Mouse (Mus musculus): ENCODE results near the gene Galnt14. TPM values are rescaled to one million over a fixed set of nuclear protein-coding genes. Genes with fewer than 3 reads are reported as not detected.

Galnt14 gene
- total RNA-seq, 1 experiment from 2014 or later = 0.19 TPM

GRCm38 (mm10) chr17:73540409-73541232 lies 169.6 kb downstream of the Galnt14 start:
- ATAC-seq (replicated peaks; ENCODE audit: insufficient number of reproducible peaks, low FRiP score, low TSS enrichment, poor library complexity, severe bottlenecking) = no peak

GRCm38 (mm10) chr17:73531896-73532295 lies 178.4 kb downstream of the Galnt14 start:
- no peak for ATAC-seq (replicated peaks; ENCODE audit: insufficient number of reproducible peaks, low FRiP score, low TSS enrichment, poor library complexity, severe bottlenecking)

DNA sequence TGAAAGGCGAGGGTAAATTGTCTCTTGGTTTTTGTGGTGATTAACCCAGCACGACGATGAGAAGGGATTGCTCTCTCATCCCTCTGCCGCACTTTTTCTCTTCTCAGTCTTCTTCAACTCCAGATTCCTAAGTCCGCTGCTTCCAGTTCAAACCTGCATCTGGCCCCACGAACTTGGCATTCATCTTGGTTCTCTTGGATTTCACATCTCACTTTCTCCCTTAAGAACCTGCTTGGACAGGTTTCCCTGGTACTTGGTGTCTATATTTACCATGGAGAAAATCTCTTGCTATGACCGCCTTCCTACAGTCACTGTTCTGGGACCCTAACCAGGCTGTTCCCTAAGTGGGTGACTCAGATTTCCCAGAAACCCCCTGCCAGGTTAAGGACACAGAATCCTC lies 188.1 kb downstream of the Galnt14 start:
- no peak for ATAC-seq (replicated peaks; ENCODE audit: insufficient number of reproducible peaks, low FRiP score, low TSS enrichment, poor library complexity, severe bottlenecking)

DNA sequence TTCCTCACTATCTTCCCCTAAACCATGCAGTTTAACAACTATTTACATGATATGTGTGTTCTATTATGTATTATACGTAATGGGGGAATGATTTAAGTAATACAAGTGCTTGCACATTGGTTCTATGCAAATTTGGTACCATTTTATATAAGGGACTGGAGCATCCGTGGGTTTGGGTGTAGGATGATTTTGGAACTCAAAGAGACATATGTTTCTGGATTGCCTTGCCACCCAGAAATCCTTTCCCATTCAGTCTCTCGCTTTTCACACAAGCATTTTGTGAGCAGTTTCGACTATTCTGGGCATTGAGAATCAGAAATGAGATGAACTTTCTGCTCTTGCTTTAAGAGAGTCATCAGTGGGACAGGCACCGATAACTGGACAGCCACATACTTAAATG lies 190.9 kb downstream of the Galnt14 start:
- no peak for ATAC-seq (replicated peaks; ENCODE audit: insufficient number of reproducible peaks, low FRiP score, low TSS enrichment, poor library complexity, severe bottlenecking)

- no peak for ATAC-seq (replicated peaks; ENCODE audit: insufficient number of reproducible peaks, low FRiP score, low TSS enrichment, poor library complexity, severe bottlenecking)
These were observed 191.9 kb downstream of the Galnt14 start for GRCm38 (mm10) chr17:73518359-73518758.

- ATAC-seq (replicated peaks; ENCODE audit: insufficient number of reproducible peaks, low FRiP score, low TSS enrichment, poor library complexity, severe bottlenecking) = no peak
These were observed 194.7 kb downstream of the Galnt14 start for GRCm38 (mm10) chr17:73515506-73515905.

DNA sequence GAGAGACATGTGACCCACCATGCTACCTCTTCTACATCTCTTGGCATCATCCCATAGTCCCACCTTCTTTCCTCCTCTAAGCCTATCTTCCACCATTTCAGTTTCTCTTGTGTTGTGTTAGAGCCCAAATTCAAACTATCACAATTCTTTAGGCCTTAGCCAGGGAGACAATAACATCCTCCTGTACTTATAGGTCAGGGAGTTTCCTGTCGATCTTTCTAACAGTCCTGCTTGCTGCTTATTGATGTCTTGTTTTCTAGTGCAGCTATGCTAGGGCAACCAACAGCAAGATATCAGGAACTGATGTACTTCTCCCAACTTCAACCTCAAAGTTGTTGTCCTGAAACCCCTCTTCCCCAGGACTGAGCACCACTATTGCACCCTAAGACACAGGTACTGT lies 195.4 kb downstream of the Galnt14 start:
- ATAC-seq (replicated peaks; ENCODE audit: insufficient number of reproducible peaks, low FRiP score, low TSS enrichment, poor library complexity, severe bottlenecking) = no peak

DNA sequence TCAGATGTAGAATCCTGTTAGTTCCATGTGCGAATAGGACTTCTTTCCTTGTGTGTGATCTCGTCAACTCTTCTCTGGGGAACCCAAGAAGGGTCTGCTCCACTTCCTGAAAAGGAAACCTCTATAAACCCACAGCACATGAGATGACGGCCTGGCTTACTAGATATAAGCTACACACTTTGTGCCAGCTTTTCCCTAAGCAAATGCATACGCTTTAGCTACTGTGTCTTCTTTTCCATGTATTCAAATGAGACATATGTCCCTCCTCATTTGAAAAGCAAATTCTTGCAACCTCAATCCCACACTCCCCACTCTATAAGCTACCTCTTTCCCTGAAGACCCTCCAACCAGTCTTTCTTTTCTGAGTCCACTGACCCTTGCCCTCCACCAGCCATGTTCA lies 196.0 kb downstream of the Galnt14 start:
- no peak for ATAC-seq (replicated peaks; ENCODE audit: insufficient number of reproducible peaks, low FRiP score, low TSS enrichment, poor library complexity, severe bottlenecking)

- ATAC-seq (replicated peaks; ENCODE audit: insufficient number of reproducible peaks, low FRiP score, low TSS enrichment, poor library complexity, severe bottlenecking) = no peak
These were observed 197.4 kb downstream of the Galnt14 start for GRCm38 (mm10) chr17:73512844-73513243.

DNA sequence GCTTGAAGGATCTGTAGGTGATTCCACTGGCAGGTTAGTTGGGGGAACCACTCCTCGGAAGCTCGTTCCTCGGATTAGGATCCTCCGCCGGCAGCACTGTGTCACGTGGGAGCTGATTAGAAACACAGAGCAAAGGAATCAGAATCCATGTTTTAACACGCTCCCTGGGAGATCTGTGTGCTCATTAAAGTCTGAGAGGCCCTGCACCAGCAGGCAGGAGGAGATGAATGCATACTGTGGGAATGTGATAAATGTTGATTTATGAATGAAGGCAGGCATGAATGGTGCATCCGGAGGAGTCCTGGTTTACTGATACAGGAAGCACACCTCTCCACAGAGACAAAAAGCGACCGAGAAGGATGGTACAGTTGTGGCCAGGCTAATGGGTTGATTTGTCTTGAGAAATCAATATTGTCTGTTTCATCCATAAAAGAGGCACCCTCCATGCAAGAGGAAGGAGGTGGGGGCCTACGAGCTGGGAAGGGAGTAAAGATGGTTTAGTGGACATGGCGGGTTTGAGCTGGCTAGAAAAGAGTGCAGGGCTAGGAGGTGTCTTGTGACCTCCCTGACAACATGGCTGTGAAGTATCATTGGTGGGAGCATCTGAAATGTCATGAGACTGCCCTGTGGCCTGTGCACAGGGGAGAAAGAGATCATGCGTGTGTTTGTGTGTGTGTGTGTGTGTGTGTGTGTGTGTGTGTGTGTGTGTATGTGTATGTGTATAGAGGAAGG lies 202.3 kb downstream of the Galnt14 start:
- ATAC-seq (replicated peaks; ENCODE audit: insufficient number of reproducible peaks, low FRiP score, low TSS enrichment, poor library complexity, severe bottlenecking) = no peak

DNA sequence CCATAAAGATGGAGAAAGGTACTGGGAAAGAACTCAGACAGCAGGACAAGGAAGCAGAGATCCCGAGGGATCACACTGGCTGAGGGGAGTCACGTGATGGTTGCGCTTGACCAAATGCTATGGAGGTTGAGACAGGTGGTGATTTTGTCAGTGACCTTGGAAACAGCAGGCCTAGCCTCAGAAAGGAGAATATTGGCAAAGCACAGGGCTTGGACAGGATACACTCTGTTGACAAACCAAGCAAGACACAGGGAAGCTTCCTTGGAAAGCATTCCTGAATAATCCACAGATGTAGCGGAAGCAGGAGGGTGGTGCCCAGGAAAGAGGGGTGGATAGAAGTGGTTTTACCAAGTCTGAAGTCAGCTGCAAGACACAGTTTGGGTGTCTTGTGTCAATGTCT lies 206.1 kb downstream of the Galnt14 start:
- ATAC-seq (replicated peaks; ENCODE audit: insufficient number of reproducible peaks, low FRiP score, low TSS enrichment, poor library complexity, severe bottlenecking) = no peak

GRCm38 (mm10) chr17:73502613-73503012 lies 207.6 kb downstream of the Galnt14 start:
- ATAC-seq (replicated peaks; ENCODE audit: insufficient number of reproducible peaks, low FRiP score, low TSS enrichment, poor library complexity, severe bottlenecking) = no peak

DNA sequence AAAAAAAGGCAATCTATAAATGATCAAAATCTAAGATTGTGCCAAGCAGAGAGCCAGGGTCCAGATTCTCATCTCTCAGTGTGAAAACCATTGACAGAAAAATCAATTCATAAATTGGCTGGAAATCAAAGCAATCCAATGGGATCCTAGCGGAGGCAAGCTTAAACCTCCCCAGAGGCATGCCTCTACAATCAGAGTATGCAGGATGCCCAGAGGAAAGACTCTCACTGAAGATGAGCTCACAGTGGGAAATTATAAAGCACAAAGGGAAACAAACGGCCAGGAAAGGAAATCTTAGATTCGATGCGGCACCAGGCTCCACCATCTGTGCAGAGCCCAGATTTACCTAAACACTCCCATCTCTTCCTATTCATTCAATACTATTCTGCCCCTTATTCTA lies 220.7 kb downstream of the Galnt14 start:
- ATAC-seq (replicated peaks; ENCODE audit: insufficient number of reproducible peaks, low FRiP score, low TSS enrichment, poor library complexity, severe bottlenecking) = no peak

DNA sequence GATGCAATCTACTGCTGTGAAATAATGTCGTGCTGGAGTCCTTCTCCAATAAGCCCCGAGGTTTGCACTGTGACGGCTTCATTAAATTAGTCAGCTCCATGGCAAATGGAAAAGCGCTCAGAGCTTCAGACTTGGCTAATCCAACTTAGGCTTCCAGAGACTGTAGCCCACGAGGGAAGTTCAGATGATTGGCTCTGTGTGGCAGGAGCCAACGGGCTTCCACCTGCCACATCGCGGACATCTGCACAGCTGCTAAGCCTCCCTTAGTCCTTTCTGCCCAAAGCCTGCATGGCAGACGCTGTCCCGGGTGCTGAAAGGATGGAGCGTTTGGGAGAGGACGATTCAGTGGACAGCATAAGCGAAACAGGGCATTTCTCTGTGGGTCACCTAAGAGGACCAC lies 222.5 kb downstream of the Galnt14 start:
- no peak for ATAC-seq (replicated peaks; ENCODE audit: insufficient number of reproducible peaks, low FRiP score, low TSS enrichment, poor library complexity, severe bottlenecking)

DNA sequence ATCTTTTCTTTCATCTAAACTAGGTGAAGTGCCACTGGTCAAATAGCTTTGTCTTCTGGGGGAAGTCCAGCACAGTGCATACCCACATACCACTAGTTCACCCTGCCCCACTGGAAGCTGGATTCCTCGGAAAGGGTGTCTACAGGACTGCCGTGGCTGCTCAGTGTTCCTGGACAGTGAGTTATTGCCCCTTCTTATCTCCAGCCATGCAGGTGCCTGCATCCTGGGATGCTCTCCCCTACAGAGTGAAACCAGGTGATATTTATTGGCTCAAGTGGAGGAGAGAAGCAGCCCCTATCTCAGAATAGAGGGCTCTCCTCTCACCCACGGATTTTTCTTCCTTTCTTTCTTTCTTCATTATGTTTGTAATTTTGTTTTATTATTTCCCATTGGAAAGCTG lies 222.9 kb downstream of the Galnt14 start:
- ATAC-seq (replicated peaks; ENCODE audit: insufficient number of reproducible peaks, low FRiP score, low TSS enrichment, poor library complexity, severe bottlenecking) = no peak

DNA sequence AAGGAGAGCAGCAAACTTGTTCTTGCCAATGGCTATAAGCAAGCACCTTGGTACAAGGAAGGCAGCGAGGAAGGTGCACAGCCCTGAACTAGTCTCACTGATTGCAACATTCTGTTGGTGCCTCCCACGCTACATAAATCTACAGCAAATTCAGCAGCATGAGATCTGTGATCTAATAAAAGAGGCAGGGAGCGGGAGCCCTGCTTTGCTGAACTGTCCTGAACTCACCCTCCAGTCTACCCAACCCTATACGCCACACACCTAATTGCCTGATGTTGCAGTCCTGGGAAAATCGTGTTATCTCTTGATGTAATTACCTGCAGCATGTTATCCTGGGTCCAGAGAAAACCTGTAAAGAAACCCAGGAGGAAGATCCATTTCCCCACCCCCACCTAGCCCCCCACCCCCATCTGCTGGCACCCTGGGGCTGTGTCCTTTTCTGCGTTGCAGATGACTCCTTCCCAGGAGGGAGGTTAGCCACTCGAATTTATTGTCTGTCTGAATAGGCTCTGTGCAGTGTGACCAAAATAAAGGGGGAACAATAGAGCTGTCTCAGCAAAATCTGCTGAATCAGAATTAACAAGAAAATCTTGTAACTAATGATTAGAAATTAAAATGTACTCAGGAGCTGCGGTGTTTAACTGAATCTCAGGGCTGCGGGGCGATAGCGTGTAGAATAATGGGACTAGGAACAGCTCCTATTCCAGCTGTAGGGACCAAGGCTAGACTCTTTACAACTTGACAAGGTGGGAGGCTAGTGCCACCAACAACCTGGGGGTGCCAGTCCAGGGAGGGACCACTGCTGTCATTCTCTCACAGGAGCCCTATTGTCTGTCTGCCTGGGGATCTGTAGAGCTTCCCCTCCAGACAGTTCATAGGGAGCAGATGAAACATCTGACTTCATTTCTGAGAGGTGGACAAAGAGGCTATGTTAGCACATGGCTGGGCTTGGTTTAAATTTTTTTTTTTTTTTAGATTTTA lies 232.9 kb downstream of the Galnt14 start:
- ATAC-seq (replicated peaks; ENCODE audit: insufficient number of reproducible peaks, low FRiP score, low TSS enrichment, poor library complexity, severe bottlenecking) = no peak

DNA sequence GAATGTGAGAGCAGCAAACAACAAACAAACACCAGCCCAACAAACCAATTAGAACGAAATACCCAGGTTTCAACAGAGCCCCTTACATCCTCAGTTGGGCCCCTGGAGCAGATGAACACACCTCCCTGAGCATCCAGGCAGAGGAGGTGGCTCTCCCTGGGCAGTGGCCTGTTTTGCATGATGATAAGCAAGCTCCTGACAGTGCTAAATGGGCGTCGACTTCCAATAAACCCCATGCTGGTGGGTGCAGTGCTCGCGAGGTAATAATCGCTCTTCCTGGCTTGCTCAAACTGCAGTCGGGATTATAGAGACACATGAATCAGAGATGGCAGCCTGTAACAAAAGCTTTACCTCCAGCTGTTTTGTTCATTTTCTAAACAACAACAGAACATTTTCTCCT lies 235.9 kb downstream of the Galnt14 start:
- no peak for ATAC-seq (replicated peaks; ENCODE audit: insufficient number of reproducible peaks, low FRiP score, low TSS enrichment, poor library complexity, severe bottlenecking)

GRCm38 (mm10) chr17:73473012-73473411 lies 237.2 kb downstream of the Galnt14 start:
- no peak for ATAC-seq (replicated peaks; ENCODE audit: insufficient number of reproducible peaks, low FRiP score, low TSS enrichment, poor library complexity, severe bottlenecking)

DNA sequence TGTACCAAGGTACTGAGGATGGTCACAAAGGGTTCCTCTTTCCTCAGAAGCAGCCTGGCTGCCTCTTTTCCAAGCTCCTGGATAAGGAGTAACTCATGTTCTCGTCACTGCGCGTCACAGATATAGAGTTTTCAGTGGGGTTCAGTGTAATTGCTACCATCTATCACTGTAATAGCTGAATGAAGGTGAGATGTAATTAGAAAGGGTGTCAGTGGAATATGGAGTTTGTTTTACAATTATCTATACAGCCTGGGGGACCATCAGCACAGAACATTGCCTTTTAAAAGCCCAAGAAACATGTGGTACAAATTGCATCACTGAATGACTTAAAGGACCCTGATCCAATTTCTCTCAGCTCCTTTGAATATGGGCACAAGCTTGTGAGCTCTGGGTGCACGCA lies 249.4 kb downstream of the Galnt14 start:
- ATAC-seq (replicated peaks; ENCODE audit: insufficient number of reproducible peaks, low FRiP score, low TSS enrichment, poor library complexity, severe bottlenecking) = no peak

All from monocyte, adult 5-6 weeks (primary cell).